Mouse (Mus musculus) lung, embryonic 14.5 days (tissue): ENCODE measurements at regions not wholly inside any gene's neighbourhood (a gene's known extent, or its start where the extent isn't known, plus 50 kb on each side); places are given as distances from the start of the nearest gene placed in this dataset.

Experiments
- ATAC-seq: fragments of 200-750 bp; cut with Nextera tagmentation; 2 replicates; pipeline ENCODE4 v1.8.0; 2017; ENCODE audit warnings: mild to moderate bottlenecking, moderate TSS enrichment, moderate library complexity; ENCODE audit not compliant: insufficient read depth
- DNase-seq: peaks from one replicate; pipeline ENCODE4 v3.0.0-alpha.2; 2015
- H3K27ac ChIP-seq: fragments of 300-500 bp; sonication (generic); 2 replicates; pipeline ENCODE4 v1.5.1; 2014; ENCODE audit warnings: low read depth, mild to moderate bottlenecking, moderate library complexity
- H3K27me3 ChIP-seq: fragments of 300-500 bp; sonication (generic); 2 replicates; pipeline ENCODE4 v1.6.1; 2014; ENCODE audit warnings: low read length, control low read depth; ENCODE audit not compliant: insufficient read depth
- H3K36me3 ChIP-seq: fragments of 300-500 bp; sonication (generic); 2 replicates; pipeline ENCODE4 v1.6.1; 2014; ENCODE audit warnings: control low read depth; ENCODE audit not compliant: insufficient read depth
- H3K4me1 ChIP-seq: fragments of 300-500 bp; sonication (generic); 2 replicates; pipeline ENCODE4 v1.6.1; 2014; ENCODE audit warnings: antibody characterized with exemption, control low read depth; ENCODE audit not compliant: insufficient read depth
- H3K4me2 ChIP-seq: fragments of 300-500 bp; sonication (generic); 2 replicates; pipeline ENCODE4 v1.6.1; 2014; ENCODE audit warnings: mild to moderate bottlenecking
- H3K4me3 ChIP-seq: fragments of 300-500 bp; sonication (generic); 2 replicates; pipeline ENCODE4 v1.5.1; 2014; ENCODE audit warnings: low read depth, low read length
- H3K9ac ChIP-seq: fragments of 300-500 bp; sonication (generic); 2 replicates; pipeline ENCODE4 v1.6.1; 2014
- H3K9me3 ChIP-seq: fragments of 300-500 bp; sonication (generic); 2 replicates; pipeline ENCODE4 v1.6.1; 2016; ENCODE audit warnings: low read depth, low read length, control low read depth
- CTCF ChIP-seq: IDR thresholded peaks from 2 replicates; pipeline ENCODE4 v1.5.1; 2016; ENCODE audit warnings: antibody characterized with exemption, low read depth
- WGBS: fragments of 180-500 bp; shearing (Covaris S2); extraction: QIAGEN DNeasy Blood & Tissue Kit; methylation state at CpG from one replicate; pipeline ENCODE4 v1.1.7; 2014; 5-methylcytosine and 5-hydroxymethylcytosine counted together

GRCm38 (mm10) chr2:92740776-92741295 is 141.3 kb downstream of the Chst1 start:
- TF ChIP-seq CTCF = no peak
- WGBS = 87% methylated on average over 4 of the region's 4 CpGs
- Histone ChIP-seq H3K9ac (no peak overlapping the region), H3K27me3 (no peaks in the 10 kb centered on the region), H3K9me3 (no peaks in the 10 kb centered on the region), H3K27ac (no peak overlapping the region), H3K4me3 (no peak overlapping the region), H3K36me3 (no peaks in the 10 kb centered on the region), H3K4me1 (0 out of 2 replicates have a peak, but pooled peaks cover 5% of the 10 kb centered on the region), H3K4me2 (no peak overlapping the region)
- ATAC-seq (no peak), DNase-seq (no peak)

DNA sequence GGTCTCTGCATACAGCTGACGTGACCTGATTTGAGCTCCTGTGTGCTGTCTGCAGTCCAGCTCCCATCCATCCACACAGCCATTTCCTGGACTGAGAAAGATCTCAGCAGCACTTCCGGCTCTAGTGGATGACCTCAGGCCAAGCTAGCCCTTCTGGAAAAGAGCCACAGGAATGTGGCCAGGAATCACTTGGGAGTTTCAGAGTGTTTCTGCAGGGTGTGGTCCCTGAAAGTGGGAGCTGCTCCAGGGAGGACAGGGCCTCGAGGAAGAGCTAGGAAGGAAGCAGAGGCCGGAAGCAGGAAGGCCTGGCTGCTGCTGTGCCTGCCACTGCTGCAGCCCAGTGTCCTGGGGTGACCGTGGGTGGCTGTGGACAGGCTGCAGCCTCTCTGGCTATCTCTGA is 142.5 kb downstream of the Chst1 start:
- H3K4me2 ChIP-seq = 0 out of 2 replicates have a peak overlapping the region, but pooled peaks have one; percentile 2
- no peaks in the 10 kb centered on the region for H3K36me3 ChIP-seq
- 0 out of 2 replicates have a peak overlapping the region, but pooled peaks have one; percentile 63 for H3K27ac ChIP-seq
- ATAC-seq (peak; percentile 87), DNase-seq (peak; percentile 84)
- TF ChIP-seq CTCF = no peak
- no peak overlapping the region for H3K9ac ChIP-seq
- no peaks in the 10 kb centered on the region for H3K9me3 ChIP-seq
- no peak overlapping the region for H3K4me3 ChIP-seq
- H3K27me3 ChIP-seq = no peaks in the 10 kb centered on the region
- 23% methylated on average over 5 of the region's 5 CpGs for WGBS
- H3K4me1 ChIP-seq = 0 out of 2 replicates have a peak, but pooled peaks cover 5% of the 10 kb centered on the region

- Histone ChIP-seq H3K36me3 (no peaks in the 10 kb centered on the region), H3K9me3 (no peaks in the 10 kb centered on the region), H3K27me3 (no peaks in the 10 kb centered on the region), H3K27ac (peak overlapping the region; percentile 63; the same call in 1 of the 2 replicates), H3K4me1 (0 out of 2 replicates have a peak, but pooled peaks cover 5% of the 10 kb centered on the region), H3K4me2 (0 out of 2 replicates have a peak overlapping the region, but pooled peaks have one; percentile 2), H3K9ac (no peak overlapping the region), H3K4me3 (no peak overlapping the region)
- ATAC-seq (no peak), DNase-seq (no peak)
- no peak for TF ChIP-seq CTCF
These were observed 143.2 kb downstream of the Chst1 start for GRCm38 (mm10) chr2:92742671-92743070.

DNA sequence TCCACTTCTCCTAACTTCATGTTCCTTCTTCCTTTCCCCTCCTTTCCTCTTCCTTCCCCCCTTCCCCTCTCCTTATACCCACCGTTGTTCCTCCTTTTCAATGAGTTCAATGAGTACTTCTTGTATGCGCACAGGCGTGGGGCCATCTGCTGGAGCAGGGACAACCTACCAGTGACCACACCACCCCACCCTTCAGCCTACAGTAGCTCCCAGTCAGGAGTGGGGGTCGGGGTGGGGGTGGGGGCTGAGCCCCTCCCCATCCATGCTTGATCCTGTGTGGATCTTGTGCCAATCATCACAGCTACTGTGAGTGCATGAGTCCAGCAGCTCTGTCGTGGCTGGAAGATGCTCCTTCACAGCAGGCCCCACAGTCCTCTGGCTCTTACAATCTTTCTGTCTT is 143.6 kb downstream of the Chst1 start:
- H3K9me3 ChIP-seq = no peaks in the 10 kb centered on the region
- WGBS = 34% methylated on average over 5 of the region's 5 CpGs
- ATAC-seq (no peak), DNase-seq (no peak)
- no peak overlapping the region for H3K4me2 ChIP-seq
- H3K27me3 ChIP-seq = no peaks in the 10 kb centered on the region
- H3K4me3 ChIP-seq = no peak overlapping the region
- H3K9ac ChIP-seq = no peak overlapping the region
- H3K36me3 ChIP-seq = no peaks in the 10 kb centered on the region
- 0 out of 2 replicates have a peak overlapping the region, but pooled peaks have one; percentile 63 for H3K27ac ChIP-seq
- 0 out of 2 replicates have a peak, but pooled peaks cover 5% of the 10 kb centered on the region for H3K4me1 ChIP-seq
- no peak for TF ChIP-seq CTCF

DNA sequence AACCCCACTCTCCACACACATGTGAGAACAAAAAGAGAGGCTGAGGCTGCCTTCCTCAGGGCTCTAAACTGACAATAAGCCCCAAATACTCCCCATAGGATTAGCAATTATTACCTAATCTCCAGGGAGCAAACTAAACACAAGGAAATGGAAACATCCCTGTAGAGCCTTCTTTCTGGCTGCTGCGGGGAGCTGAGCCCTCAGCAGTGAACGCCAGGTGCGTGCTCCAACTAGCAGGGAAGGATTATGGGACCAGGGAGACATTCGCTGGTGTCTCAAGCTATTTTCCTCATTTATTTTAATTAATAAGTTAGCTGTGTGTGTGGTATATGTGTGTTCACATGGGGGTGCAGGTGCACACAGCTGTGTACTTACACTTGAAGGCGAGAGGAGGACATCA is 144.4 kb downstream of the Chst1 start:
- no peaks in the 10 kb centered on the region for H3K27me3 ChIP-seq
- H3K27ac ChIP-seq = no peak overlapping the region
- no peaks in the 10 kb centered on the region for H3K9me3 ChIP-seq
- no peak overlapping the region for H3K4me2 ChIP-seq
- no peak overlapping the region for H3K9ac ChIP-seq
- H3K4me3 ChIP-seq = no peak overlapping the region
- no peak for DNase-seq
- H3K4me1 ChIP-seq = 0 out of 2 replicates have a peak, but pooled peaks cover 5% of the 10 kb centered on the region
- no peak for TF ChIP-seq CTCF
- 67% methylated on average over 5 of the region's 5 CpGs for WGBS
- ATAC-seq = no peak
- no peaks in the 10 kb centered on the region for H3K36me3 ChIP-seq

DNA sequence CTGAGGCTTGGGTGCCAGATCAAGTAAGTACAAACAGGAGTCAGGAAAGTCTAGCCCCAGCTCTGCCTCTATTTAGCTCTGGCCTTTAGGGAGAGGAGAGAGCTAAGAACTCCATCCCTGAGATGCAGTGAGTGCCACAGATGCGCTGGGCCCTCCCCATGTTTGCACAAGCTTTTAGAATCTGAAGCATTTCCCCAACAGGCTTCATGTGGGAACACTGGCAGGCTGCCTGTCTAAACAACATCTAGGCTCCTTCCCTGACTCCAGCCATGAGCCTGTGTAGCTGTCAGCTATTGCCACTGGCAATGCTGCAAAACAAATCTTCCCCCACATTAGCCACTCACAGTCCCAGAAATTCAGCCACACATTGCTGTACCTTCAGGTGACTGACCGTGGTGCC is 147.9 kb downstream of the Chst1 start:
- WGBS = 60% methylated on average over 2 of the region's 2 CpGs
- Histone ChIP-seq H3K9ac (no peak overlapping the region), H3K27me3 (no peaks in the 10 kb centered on the region), H3K4me2 (no peak overlapping the region), H3K4me3 (no peak overlapping the region), H3K4me1 (0 out of 2 replicates have a peak, but pooled peaks cover 5% of the 10 kb centered on the region), H3K36me3 (no peaks in the 10 kb centered on the region), H3K9me3 (no peaks in the 10 kb centered on the region), H3K27ac (no peak overlapping the region)
- no peak for TF ChIP-seq CTCF
- ATAC-seq (0 out of 2 replicates have a peak, but pooled peaks have one; percentile 16), DNase-seq (peak; percentile 68)

DNA sequence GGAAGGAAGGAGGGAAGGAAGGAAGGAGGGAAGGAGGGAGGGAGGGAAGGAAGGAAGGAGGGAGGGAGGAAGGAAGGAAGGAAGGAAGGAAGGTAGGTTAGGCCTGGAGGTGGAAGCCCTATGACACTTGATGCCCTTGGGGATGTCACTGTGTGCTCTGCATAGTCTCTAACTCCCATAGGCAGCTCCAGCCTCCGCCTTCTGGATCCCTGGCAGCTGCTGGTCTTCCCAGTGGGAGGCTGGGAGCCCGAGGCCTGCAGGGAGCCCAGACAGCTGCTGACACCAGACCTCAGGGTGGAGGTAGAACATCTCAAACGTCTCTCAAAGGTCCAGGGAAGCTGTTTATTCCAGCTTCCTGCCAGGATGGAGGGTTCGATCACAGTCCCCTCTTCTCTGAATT is 150.6 kb downstream of the Chst1 start:
- no peak for ATAC-seq

More for the DNA sequence above, 150.6 kb downstream of the Chst1 start:
- no peak overlapping the region for H3K9ac ChIP-seq
- H3K4me3 ChIP-seq = no peak overlapping the region
- H3K27ac ChIP-seq = no peak overlapping the region
- no peaks in the 10 kb centered on the region for H3K36me3 ChIP-seq
- H3K4me2 ChIP-seq = no peak overlapping the region
- no peaks in the 10 kb centered on the region for H3K27me3 ChIP-seq
- H3K9me3 ChIP-seq = no peaks in the 10 kb centered on the region
- WGBS = 36% methylated on average over 4 of the region's 4 CpGs
- DNase-seq = no peak
- no peak for TF ChIP-seq CTCF
- H3K4me1 ChIP-seq = no peaks in the 10 kb centered on the region
